Mouse (Mus musculus): ENCODE data around the gene Sesn1. TPM values are rescaled to one million over a fixed set of nuclear protein-coding genes. Genes with fewer than 3 reads are reported as not detected.

Sesn1 gene
- total and polyA plus RNA-seq, 3 experiments: 11.7 TPM; not detected in 1

DNA sequence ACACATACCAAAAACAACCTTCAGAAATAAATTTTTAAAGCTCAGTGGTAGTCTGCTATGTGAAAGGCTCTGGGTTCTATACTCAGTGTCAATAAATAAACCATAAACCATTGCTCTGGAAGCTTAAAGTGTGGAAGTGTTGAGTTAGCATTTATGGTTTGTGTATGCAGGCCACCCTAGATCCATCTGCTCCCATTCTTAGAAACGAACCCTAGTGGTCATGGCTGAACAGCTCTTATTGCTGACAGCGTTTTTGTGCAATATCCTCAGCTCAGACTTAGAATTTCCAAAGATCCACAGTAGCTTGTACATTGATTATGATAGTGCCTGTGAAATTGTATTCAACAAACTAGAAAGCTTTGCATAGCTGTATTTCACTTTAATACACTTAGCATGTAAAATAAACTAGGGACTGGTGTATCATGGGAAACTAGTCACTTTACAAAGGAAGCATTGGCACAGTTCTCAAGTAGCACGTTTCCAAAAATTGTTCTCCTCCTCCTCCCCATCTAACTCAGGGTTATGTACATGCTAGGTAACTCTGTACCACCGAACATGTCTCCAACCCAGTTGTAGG, 78.7 kb downstream of the Sesn1 start (continued):
- TF ChIP-seq GABPA (IDR thresholded peaks at IDR 0.05; ENCODE audit: low read depth, low read length): no peak
- no peak for TF ChIP-seq MEF2A (IDR thresholded peaks at IDR 0.05; ENCODE audit: extremely low read depth, insufficient replicate concordance, low read depth, low read length, poor library complexity, severe bottlenecking)

DNA sequence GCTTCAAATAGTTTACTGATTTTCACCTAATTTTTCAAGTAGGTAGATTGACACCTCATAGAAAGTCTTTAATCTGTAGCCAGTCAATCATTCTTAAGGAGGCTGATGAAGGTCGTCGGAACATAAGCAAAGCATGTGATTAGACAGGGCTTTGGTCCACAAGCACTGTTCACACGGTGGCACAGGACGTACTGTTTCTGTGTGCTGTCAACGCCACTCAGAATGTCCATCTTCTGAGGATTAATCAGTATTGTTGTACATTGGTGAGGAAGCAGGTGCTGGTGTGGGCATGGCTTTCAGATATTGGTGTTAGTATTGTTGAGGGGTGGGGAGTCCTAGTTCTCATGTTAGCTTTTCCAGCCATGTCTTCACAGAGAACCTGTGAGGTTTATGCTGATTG, 79.8 kb downstream of the Sesn1 start:
- TF ChIP-seq MEF2A (IDR thresholded peaks at IDR 0.05; ENCODE audit: extremely low read depth, insufficient replicate concordance, low read depth, low read length, poor library complexity, severe bottlenecking) (no peak), EP300 (IDR thresholded peaks at IDR 0.05; ENCODE audit: low read depth in 1 of 2, low read length in 2 of 2) (no peak), CTCF (IDR thresholded peaks at IDR 0.05 in 2 of 3, conservative IDR thresholded peaks at IDR 0.05 in 1 of 3; ENCODE audit: control insufficient read depth in 1 of 3, insufficient read depth in 1 of 3, low read depth in 2 of 3, low read length in 3 of 3, poor library complexity in 1 of 3, severe bottlenecking in 1 of 3) (no peak), UBTF (IDR thresholded peaks at IDR 0.05; ENCODE audit: borderline replicate concordance, insufficient read depth, low read depth, low read length) (no peak), GATA1 (IDR thresholded peaks at IDR 0.05; ENCODE audit: low read depth, low read length) (no peak), POLR2AphosphoS5 (IDR thresholded peaks at IDR 0.05; ENCODE audit: borderline replicate concordance, low read depth, low read length) (no peak), HCFC1 (IDR thresholded peaks at IDR 0.05; ENCODE audit: low read depth, low read length) (no peak), KAT2A (conservative IDR thresholded peaks at IDR 0.05; ENCODE audit: low read depth, low read length) (no peak), ZKSCAN1 (IDR thresholded peaks at IDR 0.05; ENCODE audit: low read depth, low read length) (no peak), MYC (IDR thresholded peaks at IDR 0.05; ENCODE audit: low read depth, low read length) (no peak), SIN3A (IDR thresholded peaks at IDR 0.05; ENCODE audit: low read length) (no peak), JUND (IDR thresholded peaks at IDR 0.05; ENCODE audit: low read depth, low read length) (no peak), SMC3 (IDR thresholded peaks at IDR 0.05; ENCODE audit: low read depth, low read length) (no peak), MYB (IDR thresholded peaks at IDR 0.05; ENCODE audit: low read depth, low read length) (no peak), ETS1 (IDR thresholded peaks at IDR 0.05; ENCODE audit: low read depth, low read length) (no peak), MAFK (IDR thresholded peaks at IDR 0.05; ENCODE audit: borderline replicate concordance, low read depth, low read length) (no peak), MXI1 (IDR thresholded peaks at IDR 0.05; ENCODE audit: low read depth, low read length) (no peak), ZC3H11A (IDR thresholded peaks at IDR 0.05; ENCODE audit: low read depth, low read length) (no peak)
- Histone ChIP-seq H3K27me3 (ENCODE audit: control insufficient read depth in 1 of 2, insufficient read depth in 2 of 2, low read length in 2 of 2) (no peaks in the 10 kb centered on the region), H3K79me2 (ENCODE audit: control insufficient read depth, insufficient read depth, low read length, poor library complexity) (peaks cover 12% of the 10 kb centered on the region), H3K9ac (ENCODE audit: control insufficient read depth, low read depth, low read length, poor library complexity, severe bottlenecking) (no peak overlapping the region), H3K27ac (ENCODE audit: control insufficient read depth, low read depth, low read length) (no peak overlapping the region), H3K4me3 (ENCODE audit: control insufficient read depth in 1 of 2, insufficient read depth in 1 of 2, low read depth in 2 of 2, low read length in 2 of 2) (no peak overlapping the region), H3K9me3 (replicated peaks; ENCODE audit: insufficient read depth, low read length) (no peaks in the 10 kb centered on the region), H3K4me1 (ENCODE audit: control insufficient read depth in 1 of 2, insufficient read depth in 2 of 2, low read length in 2 of 2) (peaks cover 4 to 8% of the 10 kb centered on the region in 2 experiments; a peak in 3 of 4 replicates), H3K36me3 (ENCODE audit: control insufficient read depth in 1 of 2, insufficient read depth in 2 of 2, low read length in 2 of 2) (peaks cover 0 to 9% of the 10 kb centered on the region in 2 experiments; a peak in 2 of 4 replicates)
- no peak for DNase-seq (ENCODE audit: low read depth, low spot score)

Data from MEL (cell line).